Mouse (Mus musculus) liver, embryonic 14.5 days (tissue): ENCODE data around the gene Gm27029.

Experiments used
- CTCF ChIP-seq: IDR thresholded peaks from 2 replicates; pipeline ENCODE4 v1.5.1; 2016; ENCODE audit warnings: antibody characterized with exemption, low read depth, control low read depth
- EP300 ChIP-seq: IDR thresholded peaks from 2 replicates; pipeline ENCODE4 v1.6.1; 2016; ENCODE audit warnings: antibody characterized with exemption, low read depth

GRCm38 (mm10) chr11:101431327-101431726 is 6.7 kb upstream of the Gm27029 start:
- TF ChIP-seq CTCF (no peak), EP300 (no peak)
